Mouse (Mus musculus): Measurements from ENCODE around the gene Tsc22d1.

Gene Tsc22d1

GRCm38 (mm10) chr14:76414862-76415780 is at the start of gene Tsc22d1:
Tsc22d1 (plus strand) TSS chr14:76414961.
- DNase-seq (ENCODE audit: low spot score in 2 of 2) = peak in 1 of 2 experiments; percentile 43

GRCm38 (mm10) chr14:76373638-76374037 is 41.1 kb upstream of the Tsc22d1 start:
- DNase-seq (ENCODE audit: low spot score in 2 of 2) = no peak

GRCm38 (mm10) chr14:76374601-76375000 is 40.2 kb upstream of the Tsc22d1 start:
- peak in 1 of 2 experiments; percentile 4 for DNase-seq (ENCODE audit: low spot score in 2 of 2)

DNA sequence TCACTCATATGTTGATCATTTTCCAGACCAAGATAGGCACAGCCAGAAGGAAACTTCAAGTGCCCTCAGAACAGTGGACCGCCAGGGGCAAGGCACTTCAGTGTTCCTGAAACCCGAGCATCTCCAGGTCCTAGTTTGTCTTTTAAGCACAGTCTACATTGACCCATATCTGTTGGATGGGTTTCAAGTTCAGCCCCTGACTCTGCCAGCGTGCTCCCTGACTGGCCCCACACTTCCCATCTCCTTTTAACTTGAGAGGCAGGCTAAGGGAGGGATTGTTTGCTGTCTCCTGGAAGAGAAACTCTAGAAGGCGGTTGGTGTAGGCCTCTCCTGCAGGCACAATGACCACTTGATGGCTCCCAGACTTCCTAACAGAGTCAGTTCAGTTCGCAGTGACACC is 38.2 kb upstream of the Tsc22d1 start:
- DNase-seq (ENCODE audit: low spot score in 2 of 2) = no peak

DNA sequence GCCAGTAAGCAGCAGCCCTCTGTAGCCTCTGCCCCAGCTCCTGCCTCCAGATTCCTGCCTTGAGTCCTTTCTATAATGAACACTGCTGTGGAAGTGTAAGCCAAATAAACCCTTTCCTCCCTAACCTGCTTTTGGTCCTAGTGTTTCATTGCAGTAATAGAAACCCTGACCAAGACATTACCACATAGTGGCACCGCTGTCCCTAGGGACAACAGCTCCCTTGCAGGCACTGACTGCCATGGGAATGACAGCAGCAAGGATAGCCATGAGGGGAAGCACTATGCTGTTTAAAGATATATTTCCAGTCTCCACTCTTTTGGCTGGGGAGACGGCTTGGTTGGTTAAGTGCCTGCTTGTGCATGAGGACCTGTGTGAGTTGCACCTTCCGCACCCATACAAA is 35.4 kb upstream of the Tsc22d1 start:
- no peak for DNase-seq (ENCODE audit: low spot score in 2 of 2)

GRCm38 (mm10) chr14:76388025-76388424 is 26.7 kb upstream of the Tsc22d1 start:
- DNase-seq (ENCODE audit: low spot score in 2 of 2) = no peak

DNA sequence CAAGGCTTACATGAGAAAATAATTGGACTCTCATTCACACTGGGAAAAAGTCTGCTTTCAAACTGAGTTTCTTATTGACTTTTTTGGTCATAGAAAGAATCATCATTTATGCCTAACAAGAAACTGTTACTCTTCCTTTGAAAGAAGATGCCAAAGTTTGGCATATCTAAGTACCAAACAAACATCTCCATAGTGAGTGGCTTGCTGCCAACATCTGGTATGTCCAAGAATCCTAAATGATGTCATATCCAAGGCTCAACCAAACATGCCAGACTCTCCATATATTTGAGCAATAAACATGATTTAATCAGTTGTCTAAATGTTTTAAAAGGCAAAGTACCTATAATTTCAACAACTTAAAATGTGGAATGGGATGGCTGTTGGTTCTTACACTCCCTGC is 16.5 kb upstream of the Tsc22d1 start:
- no peak for DNase-seq (ENCODE audit: low spot score in 2 of 2)

- DNase-seq (ENCODE audit: low spot score in 2 of 2) = no peak
These were observed 12.2 kb upstream of the Tsc22d1 start for GRCm38 (mm10) chr14:76402574-76402973.

- DNase-seq (ENCODE audit: low spot score in 2 of 2) = no peak
These were observed 5.7 kb upstream of the Tsc22d1 start for GRCm38 (mm10) chr14:76409111-76409510.

DNA sequence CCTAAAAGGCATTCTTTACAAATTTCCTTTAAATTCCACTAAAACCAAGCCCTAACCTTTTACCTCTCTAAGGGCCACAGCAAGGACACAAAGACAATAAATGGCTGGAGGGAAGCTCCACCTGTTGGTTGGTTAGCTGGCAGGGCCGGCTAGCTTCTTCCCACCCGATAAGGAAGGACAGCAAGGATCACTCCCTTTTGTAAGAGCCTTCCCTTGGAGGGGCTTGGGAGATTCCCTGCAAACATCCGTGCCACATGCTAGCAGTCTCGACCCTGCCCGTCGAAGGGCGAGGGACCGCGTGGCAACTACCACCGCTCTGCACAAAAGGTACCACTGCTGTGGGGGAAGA is 1.0 kb upstream of the Tsc22d1 start:
- no peak for DNase-seq (ENCODE audit: low spot score in 2 of 2)

DNA sequence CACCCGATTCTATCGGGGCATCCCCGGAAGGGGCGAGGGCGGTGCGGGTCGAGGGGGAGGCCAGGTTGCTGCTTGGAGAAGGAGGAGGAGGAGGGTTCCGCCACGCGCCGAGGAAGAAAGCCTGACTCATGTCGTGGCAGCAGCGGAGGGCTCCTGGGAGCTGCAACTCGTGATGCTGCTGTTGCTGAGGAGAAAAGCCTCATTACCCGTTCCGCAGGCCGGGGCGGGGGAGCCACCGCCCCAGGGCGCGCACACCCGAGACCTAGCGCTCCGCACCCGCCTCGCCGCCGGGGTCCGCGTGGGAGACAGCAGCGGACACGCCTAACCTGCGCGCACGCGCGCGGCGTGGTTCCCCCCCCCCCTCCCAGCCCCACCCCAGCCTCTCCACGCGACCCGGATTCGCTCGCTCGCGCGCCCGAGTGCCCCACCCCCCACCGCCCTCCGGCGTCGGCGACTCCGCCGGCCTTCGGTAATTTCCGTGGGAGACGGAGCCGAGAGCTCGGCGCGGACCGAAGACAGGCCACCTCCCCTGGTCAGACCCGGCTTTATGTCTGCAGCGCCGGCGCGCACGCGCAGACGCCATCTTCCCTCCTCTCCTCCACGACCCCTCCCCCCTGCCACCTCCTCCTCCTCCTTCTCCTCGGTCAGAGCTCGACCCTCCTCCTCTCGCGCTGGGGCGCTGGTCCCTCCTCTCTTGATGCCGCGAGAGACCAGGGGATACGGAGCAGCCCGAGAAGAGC is 469 bp upstream of the Tsc22d1 start:
- peak; percentile 96 to 97 for DNase-seq (ENCODE audit: low spot score in 2 of 2)

DNA sequence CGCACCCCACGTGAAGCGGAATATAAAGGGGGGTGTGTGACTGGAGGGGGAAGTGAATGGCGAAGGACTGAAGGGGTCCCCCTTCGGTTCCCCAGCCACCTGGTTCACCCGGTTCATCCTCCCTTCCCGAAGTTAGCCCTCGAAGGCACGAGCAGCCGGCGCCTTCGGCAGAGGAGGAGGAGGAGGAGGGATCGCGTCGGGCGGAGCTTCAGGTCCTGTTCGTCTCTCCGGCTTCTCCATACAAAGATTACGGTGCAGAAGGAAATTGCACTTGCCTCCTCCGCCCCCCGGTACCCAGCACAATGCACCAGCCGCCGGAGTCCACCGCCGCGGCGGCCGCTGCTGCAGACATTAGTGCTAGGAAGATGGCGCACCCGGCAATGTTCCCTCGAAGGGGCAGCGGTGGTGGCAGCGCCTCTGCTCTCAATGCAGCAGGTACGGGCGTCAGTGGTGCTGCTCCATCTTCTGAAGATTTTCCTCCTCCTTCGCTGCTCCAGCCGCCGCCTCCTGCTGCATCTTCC is 1.1 kb downstream of the Tsc22d1 start:
- DNase-seq (ENCODE audit: low spot score in 2 of 2) = peak; percentile 66 to 68

GRCm38 (mm10) chr14:76416366-76417040 is 1.7 kb downstream of the Tsc22d1 start:
- no peak for DNase-seq (ENCODE audit: low spot score in 2 of 2)

GRCm38 (mm10) chr14:76417346-76417745 is 2.6 kb downstream of the Tsc22d1 start:
- DNase-seq (ENCODE audit: low spot score in 2 of 2) = peak in 1 of 2 experiments; percentile 34

DNA sequence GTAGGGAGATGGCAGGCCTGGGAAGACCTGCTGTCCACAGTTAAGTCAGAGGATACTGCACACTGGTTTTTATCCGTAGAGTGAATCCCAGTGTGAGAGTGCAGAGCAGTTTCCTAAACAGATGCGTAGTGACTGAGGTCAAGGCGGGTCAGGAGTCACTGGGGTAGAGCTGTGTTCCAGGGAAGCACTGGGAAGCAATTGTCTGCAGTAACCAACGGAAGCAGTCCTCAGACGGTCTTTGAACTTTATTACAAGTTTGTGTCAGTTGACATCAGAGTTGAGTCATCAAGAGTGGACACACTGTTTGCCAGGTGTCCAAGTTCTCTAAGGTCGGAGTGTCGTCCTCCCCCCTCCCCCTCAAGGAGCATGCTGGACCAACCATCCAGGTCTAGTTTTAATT is 6.0 kb downstream of the Tsc22d1 start:
- DNase-seq (ENCODE audit: low spot score in 2 of 2) = no peak

DNA sequence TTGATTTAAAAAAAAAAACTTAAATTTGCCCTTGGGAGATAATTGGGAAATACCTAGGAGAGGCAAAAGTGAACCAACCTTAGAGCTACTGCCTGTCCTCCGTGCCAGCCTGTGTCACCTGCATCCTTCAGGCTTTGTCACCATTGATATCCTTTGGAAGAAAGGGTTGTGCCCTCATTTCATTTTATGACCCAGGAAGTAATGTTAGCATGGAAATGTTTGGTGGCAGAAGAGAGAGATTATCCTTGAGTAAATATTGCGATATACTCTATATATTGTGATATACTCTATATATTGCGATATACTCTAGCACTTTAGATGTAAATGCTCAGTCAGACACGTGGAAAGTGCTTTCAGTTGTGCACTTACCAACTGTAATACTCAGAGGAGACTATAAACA is 6.4 kb downstream of the Tsc22d1 start:
- DNase-seq (ENCODE audit: low spot score in 2 of 2) = no peak

- no peak for DNase-seq (ENCODE audit: low spot score in 2 of 2)
These were observed 10.7 kb downstream of the Tsc22d1 start for GRCm38 (mm10) chr14:76425422-76425821.

DNA sequence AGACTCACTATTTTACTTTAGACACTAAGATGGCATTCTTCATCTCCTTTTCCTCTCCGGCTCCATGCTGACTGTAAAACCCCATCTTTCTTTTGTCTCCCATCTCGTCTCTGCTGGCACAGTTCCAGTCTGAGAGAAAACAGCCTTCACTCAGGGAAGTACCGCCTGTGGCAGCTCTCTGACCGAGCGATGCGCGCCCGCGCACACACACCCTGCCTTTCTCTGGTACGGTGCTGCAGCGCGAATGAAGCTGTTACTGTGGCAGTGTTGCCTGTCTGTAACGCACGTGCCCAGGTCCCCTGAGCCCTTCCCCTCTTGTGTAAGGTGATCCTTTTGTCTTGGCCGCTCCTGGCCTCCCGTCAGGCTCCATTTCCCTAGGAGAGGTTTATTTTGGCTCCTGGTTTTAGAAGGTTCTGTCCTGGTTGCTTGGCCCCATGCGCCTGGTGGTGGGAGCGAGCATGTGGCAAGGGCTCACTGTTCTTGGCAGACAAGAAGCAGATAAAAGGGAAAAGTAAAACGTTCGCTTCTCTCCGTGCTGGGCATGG is 11.3 kb downstream of the Tsc22d1 start:
- no peak for DNase-seq (ENCODE audit: low spot score in 2 of 2)

DNA sequence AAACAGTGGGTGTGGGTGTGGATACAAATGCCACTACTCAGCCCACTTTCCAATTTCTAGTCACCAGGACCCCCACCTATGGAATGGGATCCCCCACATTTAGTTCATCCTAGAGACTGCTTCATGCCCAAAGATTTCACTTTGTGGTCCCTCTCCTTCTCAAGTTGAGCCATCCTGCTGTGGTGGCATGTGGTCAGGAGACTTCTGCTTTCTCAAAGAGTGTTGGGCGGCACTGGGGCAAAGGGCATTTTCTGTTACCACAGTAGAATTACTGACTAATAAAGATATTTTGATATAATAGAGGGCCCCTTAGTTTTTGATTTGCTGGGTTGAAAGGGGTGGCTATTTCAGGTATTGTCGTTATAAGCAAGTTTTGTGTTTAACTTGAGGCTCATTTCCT is 14.1 kb downstream of the Tsc22d1 start:
- DNase-seq (ENCODE audit: low spot score in 2 of 2) = no peak

DNA sequence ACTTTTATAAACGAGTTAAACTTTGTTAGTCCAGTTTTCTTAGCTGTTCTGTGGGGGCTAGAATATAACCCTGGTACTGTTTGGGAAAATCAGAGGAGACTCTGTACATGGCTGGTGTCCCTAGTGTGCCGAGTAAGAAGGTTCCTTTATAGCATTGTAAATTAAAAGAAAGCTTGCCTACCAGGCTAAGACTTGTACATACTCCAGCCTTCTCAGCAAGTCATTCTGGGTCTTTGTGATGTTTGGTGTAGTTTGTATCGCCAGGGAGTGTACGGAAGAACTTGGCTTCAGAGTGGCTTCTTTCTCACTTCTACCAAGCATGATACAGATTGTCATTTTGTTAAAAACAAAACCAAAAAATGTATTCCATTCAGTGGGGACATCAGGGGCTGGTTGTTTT is 17.2 kb downstream of the Tsc22d1 start:
- no peak for DNase-seq (ENCODE audit: low spot score in 2 of 2)

DNA sequence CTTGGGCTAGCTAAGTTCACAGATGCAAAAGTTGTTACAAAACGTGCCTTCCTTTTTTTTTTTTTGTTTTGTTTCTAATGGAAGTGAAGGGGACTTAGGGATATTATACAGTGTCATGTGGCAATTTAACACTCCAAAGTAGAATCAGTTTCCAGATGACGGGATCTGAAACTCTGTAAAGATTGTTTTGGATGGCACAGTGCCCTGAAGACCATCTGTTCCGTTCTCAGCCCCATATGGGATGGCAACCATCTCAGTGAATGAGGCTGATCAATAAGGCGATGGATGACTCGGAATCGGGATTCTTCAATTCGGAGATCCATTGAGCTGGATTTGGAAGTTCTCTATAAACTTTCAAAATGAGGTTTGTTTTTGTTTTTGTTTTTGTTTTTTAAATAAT is 17.6 kb downstream of the Tsc22d1 start:
- DNase-seq (ENCODE audit: low spot score in 2 of 2) = peak in 1 of 2 experiments; percentile 68

- no peak for DNase-seq (ENCODE audit: low spot score in 2 of 2)
These were observed 18.1 kb downstream of the Tsc22d1 start for GRCm38 (mm10) chr14:76432816-76433215.
